Mouse (Mus musculus): Measurements from ENCODE around the gene Arhgap23. TPM values are rescaled to one million over a fixed set of nuclear protein-coding genes. Genes with fewer than 3 reads are reported as not detected.
A peak's percentile ranks its signal among the peaks of the same experiment; 100 is the strongest.

Gene Arhgap23
- total RNA-seq, 2 experiments from 2014 or later = 16.0 to 18.0 TPM

GRCm38 (mm10) chr11:97457120-97457519 lies 41.8 kb downstream of the Arhgap23 start:
- intact Hi-C loops (cut with DNase I) = no loop called here
- no peak for DNase-seq

DNA sequence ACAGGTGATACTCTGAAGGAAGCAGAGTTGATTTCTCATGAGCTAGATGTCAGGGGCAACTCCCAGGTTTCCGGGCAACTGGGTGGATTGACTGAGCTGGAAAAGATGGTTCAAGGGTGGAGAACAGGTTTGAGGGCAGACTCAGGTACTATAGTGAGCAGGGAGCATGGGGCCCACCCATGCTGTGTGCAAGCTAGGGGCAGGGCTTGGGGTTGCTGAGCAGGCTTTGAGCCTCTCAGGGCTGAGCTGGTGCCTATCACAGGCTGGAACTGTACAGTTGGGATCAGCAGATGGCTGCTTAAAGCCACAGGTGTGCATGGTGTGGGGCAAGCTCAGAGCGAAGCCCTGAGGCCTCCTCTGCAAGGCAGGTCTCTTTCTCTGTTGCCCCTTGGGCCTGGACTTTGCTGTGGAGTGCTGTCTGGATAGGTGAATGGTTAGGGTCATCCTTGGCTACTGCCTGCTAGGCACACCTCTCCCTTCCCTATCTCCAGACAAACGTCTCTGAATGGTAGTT lies 46.0 kb downstream of the Arhgap23 start:
- DNase-seq = no peak
- intact Hi-C loops (cut with DNase I) = no loop called here

GRCm38 (mm10) chr11:97462538-97462937 lies 47.2 kb downstream of the Arhgap23 start:
- intact Hi-C loops (cut with DNase I) = no loop called here
- no peak for DNase-seq

- intact Hi-C loops (cut with DNase I) = no loop called here
- no peak for DNase-seq
Measured at GRCm38 (mm10) chr11:97463166-97463565, 47.8 kb downstream of the Arhgap23 start.

DNA sequence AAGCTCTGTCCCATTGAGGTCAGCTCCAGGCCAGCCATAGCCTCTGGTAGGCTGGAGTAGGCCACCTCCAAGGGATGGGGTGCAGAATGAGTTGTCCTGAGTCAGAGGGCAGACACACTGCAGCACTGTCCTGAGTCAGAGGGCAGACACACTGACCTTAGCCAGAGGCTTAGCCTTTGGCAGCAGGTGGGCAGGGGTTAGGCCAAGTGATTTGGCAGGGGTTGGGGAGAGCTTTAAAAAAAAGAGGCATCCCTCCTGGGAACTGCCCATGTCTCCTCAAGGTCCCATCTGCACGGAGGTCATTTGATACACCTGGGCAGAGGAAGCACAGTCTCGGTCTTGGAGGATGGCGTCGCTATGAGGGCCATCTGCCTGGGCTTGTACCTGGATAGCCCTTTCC lies 48.7 kb downstream of the Arhgap23 start:
- intact Hi-C loops (cut with DNase I) = no loop called here
- DNase-seq = no peak

GRCm38 (mm10) chr11:97465957-97466356 lies 50.6 kb downstream of the Arhgap23 start:
- DNase-seq = no peak
- intact Hi-C loops (cut with DNase I) = no loop called here

DNA sequence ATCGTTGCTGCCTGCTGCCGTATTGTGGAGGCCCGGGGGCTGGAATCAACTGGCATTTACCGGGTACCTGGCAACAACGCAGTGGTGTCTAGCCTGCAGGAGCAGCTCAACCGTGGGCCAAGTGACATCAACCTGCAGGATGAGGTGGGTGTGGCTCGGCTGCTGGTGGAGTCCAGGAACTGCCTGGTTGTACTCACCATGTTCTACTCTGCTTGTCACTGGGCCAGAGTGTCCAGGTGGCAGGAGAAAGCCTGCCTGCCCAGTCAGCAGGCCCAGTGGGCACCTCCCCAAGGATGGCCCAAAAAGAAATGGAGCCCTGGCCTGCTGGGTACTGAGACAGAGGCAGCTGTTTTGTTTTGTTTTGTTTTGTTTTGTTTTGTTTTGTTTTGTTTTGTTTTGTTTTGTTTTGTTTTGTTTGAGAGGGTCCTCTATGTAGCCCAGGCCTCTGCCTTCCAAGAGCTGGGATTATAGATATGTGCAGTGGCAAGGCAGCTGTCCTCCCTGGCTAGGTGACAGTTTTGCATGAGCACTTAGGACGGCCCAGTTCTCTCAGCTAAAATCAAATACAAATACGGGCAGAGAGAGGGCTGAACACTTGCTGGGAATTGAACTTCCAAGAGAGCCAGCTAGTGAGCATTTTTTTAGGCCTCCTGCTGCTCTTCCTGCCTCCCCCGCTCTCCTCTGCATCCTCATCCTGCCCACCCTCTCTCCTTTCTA lies 51.3 kb downstream of the Arhgap23 start:
- intact Hi-C loops (cut with DNase I) = no loop called here
- DNase-seq = no peak

- peak; percentile 86 to 91 for DNase-seq
- intact Hi-C loops (cut with DNase I) = loop anchor here (1.0 to 2.0 kb wide), 4 partner anchors 18 to 108 kb away; no protein-coding TSS in a partner anchor
Measured at GRCm38 (mm10) chr11:97468639-97469287, 53.4 kb downstream of the Arhgap23 start.

GRCm38 (mm10) chr11:97469828-97470227 lies 54.5 kb downstream of the Arhgap23 start:
- intact Hi-C loops (cut with DNase I) = loop anchor here (1.0 to 2.0 kb wide), 4 partner anchors 19 to 109 kb away; no protein-coding TSS in a partner anchor
- no peak for DNase-seq

GRCm38 (mm10) chr11:97471276-97471675 lies 55.9 kb downstream of the Arhgap23 start:
- intact Hi-C loops (cut with DNase I) = no loop called here
- DNase-seq = no peak

DNA sequence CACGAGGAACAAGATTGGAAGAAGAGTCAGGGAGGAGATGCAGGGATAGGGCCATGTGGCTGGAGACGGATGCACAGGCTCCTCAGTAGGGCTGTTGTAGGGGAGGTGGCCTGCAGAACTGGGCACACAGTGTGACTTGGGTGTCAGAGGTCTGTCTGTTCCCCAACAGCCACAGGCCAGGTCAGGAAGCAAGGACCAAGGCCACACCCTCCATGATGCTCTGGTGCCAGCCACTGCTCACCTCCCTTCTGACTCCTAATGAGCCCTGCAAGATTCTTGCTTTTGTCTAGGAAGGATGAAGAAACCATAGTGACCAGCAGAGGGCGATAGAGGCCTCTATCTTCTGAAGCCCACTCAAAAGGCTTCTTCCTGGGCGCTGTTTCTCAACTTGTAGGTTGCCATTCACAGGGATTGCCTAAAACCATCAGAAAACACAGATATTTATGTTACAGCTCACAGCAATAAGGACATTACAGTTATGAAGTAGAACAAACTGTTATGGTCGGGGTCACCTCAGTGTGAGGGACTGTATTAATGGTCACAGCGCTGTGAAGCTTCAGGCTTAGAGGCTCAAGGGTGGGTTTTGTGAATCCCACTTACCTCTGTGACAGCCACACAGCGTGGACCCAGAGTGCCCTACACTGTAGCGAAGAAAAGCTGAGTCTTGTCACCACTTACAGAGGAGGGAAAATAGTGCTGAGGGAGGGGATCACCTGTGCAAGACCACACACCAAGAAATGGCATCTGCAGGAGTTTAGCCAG lies 61.2 kb downstream of the Arhgap23 start:
- intact Hi-C loops (cut with DNase I) = loop anchor here (1.0 kb wide), 1 partner anchor 146 kb away; no protein-coding TSS in a partner anchor
- peak; percentile 50 to 54 for DNase-seq

- no peak for DNase-seq
- intact Hi-C loops (cut with DNase I) = no loop called here
Measured at GRCm38 (mm10) chr11:97477431-97477830, 62.1 kb downstream of the Arhgap23 start.

DNA sequence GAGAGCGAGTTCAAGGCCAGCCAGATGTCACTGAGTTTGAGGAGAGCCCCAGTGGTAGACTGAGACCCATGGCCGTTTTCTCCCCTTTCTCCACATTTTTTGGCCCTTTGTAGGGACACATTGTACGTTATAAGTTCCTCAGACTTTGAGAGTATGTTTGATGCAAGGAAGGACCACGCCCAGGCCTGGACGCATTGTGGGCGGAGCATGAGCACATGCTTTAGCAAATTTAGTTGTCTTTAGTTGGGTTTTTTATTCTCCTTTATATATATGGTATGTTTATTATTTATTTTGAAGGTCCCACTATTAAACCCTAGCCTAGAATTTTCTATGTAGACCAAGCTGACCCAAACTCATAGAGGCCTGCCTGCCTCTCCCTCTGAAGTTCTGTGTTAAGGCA lies 63.0 kb downstream of the Arhgap23 start:
- intact Hi-C loops (cut with DNase I) = no loop called here

GRCm38 (mm10) chr11:97479085-97479484 lies 63.8 kb downstream of the Arhgap23 start:
- DNase-seq = no peak
- intact Hi-C loops (cut with DNase I) = no loop called here

More for the DNA sequence above, 63.0 kb downstream of the Arhgap23 start:
- no peak for DNase-seq

DNA sequence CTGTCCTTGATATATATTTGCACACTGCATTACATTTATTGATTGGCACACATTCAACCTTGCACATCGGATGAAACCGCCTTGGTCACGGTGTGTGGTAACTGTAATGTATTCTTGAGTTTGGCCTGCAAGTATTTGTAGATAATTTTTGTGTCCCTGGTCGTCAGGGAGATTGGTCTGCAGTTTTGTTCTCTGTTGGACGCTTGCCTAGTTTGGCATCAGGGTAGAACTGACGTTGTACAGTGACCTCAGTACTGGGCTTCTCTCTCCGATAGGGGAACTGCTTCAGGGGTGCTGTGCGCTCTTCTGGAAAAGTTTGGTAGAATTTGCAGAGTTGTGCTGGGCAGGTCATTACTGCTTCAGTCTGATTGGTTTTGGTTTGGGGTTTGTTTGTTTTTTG lies 64.5 kb downstream of the Arhgap23 start:
- intact Hi-C loops (cut with DNase I) = no loop called here
- peak; percentile 38 to 39 for DNase-seq

DNA sequence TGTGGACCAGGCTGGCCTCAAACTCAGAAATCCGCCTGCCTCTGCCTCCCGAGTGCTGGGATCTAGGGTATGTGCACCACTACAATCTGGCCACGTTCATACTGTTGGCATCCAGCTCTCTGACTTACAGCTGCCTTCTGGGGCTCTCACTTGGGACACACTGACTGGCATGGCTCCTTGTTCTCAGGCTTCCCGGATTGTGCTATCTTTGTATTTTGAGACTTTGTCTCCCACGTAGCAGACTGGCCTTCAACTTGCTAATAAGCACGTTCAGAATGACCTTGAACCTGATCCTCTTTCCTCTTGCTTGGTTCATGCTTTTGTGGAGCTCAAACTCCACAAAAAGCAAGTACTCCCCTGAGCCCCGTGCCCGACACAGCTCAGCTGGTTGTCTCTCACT lies 70.3 kb downstream of the Arhgap23 start:
- no peak for DNase-seq
- intact Hi-C loops (cut with DNase I) = no loop called here

GRCm38 (mm10) chr11:97487656-97488055 lies 72.3 kb downstream of the Arhgap23 start:
- DNase-seq = no peak
- intact Hi-C loops (cut with DNase I) = loop anchor here (2.0 kb wide), 1 partner anchor 87 kb away; no protein-coding TSS in a partner anchor

GRCm38 (mm10) chr11:97489589-97490324 lies 74.4 kb downstream of the Arhgap23 start:
- intact Hi-C loops (cut with DNase I) = loop anchor here (1.0 to 2.0 kb wide), 2 partner anchors 85 to 133 kb away; no protein-coding TSS in a partner anchor
- peak; percentile 75 to 79 for DNase-seq

DNA sequence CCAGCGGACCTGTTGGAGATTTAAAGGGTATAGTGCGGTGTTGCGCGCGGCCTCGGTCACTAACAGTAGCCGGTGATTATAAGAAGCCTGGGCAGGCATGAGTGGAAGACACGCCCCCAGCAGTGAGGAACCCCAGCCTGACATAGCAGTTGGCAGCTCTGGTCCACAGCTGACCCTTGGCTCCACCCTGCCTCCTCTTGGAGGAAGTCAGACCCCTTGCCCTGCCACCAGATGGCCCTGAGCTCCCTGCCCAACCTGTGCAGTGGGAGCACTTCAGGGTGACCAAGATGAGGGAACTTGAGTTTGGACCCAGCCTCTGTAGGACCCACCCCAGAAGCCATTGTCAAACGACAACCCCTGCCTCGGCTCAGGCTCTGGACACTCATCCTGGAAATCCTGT lies 76.3 kb downstream of the Arhgap23 start:
- intact Hi-C loops (cut with DNase I) = no loop called here
- DNase-seq = no peak

DNA sequence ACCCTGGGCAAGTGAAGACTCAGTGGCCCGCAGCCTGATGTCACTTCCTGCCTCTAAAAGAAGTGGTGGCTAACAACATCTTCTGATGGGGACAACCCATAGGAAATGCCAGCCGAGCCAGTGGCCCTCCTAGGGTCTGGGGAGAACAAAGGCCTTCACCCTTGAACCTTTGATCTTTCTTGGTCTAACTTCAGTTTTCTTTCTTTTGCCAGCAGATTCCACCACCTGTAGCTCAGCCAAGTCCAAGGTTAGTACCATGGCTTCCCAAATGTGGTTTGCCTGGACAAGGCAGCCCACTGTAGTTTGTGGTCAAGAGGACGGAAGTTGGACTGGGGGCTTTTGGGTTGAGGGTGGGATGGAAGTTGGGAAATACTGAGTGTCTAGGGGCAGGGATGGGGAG lies 77.5 kb downstream of the Arhgap23 start:
- intact Hi-C loops (cut with DNase I) = no loop called here

More for the DNA sequence above, 77.5 kb downstream of the Arhgap23 start:
- DNase-seq = no peak
